Mouse (Mus musculus): ENCODE results near the gene Ccdc9b. TPM values are rescaled to one million over a fixed set of nuclear protein-coding genes. Genes with fewer than 3 reads are reported as not detected.

The Ccdc9b gene
- polyA plus RNA-seq, 1 experiment from 2014 or later, result 1.2 TPM

Other genes starting within 250 kb of the Ccdc9b start
- 4.9 and 5.0 TPM in 2 replicates for gene Bmf, start 213.0 kb downstream of the Ccdc9b start, polyA plus RNA-seq (2014; fragmentation: Nextera tagmentation; extraction: Ambion mirVana)
- gene Bub1b, start 164.4 kb downstream of the Ccdc9b start, polyA plus RNA-seq (2014; fragmentation: Nextera tagmentation; extraction: Ambion mirVana), result 81.4 and 94.0 TPM in 2 replicates
- gene Pak6, start 99.4 kb downstream of the Ccdc9b start, polyA plus RNA-seq (2014; fragmentation: Nextera tagmentation; extraction: Ambion mirVana), result 2.4 and 2.7 TPM in 2 replicates
- gene Ankrd63, start 58.7 kb downstream of the Ccdc9b start, polyA plus RNA-seq (2014; fragmentation: Nextera tagmentation; extraction: Ambion mirVana), result 0.19 and 0.20 TPM in 2 replicates
- 1.4 and 1.6 TPM in 2 replicates for gene Plcb2, start 34.2 kb downstream of the Ccdc9b start, polyA plus RNA-seq (2014; fragmentation: Nextera tagmentation; extraction: Ambion mirVana)
- gene Inafm2, start 16.9 kb downstream of the Ccdc9b start, polyA plus RNA-seq (2014; fragmentation: Nextera tagmentation; extraction: Ambion mirVana), result 31.9 and 37.0 TPM in 2 replicates
- gene Phgr1, start 10.1 kb upstream of the Ccdc9b start, polyA plus RNA-seq (2014; fragmentation: Nextera tagmentation; extraction: Ambion mirVana), result 21.2 and 45.1 TPM in 2 replicates
- gene Disp2, start 17.1 kb upstream of the Ccdc9b start, polyA plus RNA-seq (2014; fragmentation: Nextera tagmentation; extraction: Ambion mirVana), result 2.6 and 3.0 TPM in 2 replicates
- 97.9 and 109 TPM in 2 replicates for gene Knstrn, start 51.3 kb upstream of the Ccdc9b start, polyA plus RNA-seq (2014; fragmentation: Nextera tagmentation; extraction: Ambion mirVana)
- gene Ivd, start 99.3 kb upstream of the Ccdc9b start, polyA plus RNA-seq (2014; fragmentation: Nextera tagmentation; extraction: Ambion mirVana), result 51.6 and 51.9 TPM in 2 replicates
- gene Bahd1, start 137.7 kb upstream of the Ccdc9b start, polyA plus RNA-seq (2014; fragmentation: Nextera tagmentation; extraction: Ambion mirVana), result 0.93 and 1.7 TPM in 2 replicates
- 32.2 and 32.7 TPM in 2 replicates for gene Chst14, start 163.8 kb upstream of the Ccdc9b start, polyA plus RNA-seq (2014; fragmentation: Nextera tagmentation; extraction: Ambion mirVana)